8 mouse cellular contexts compared by ENCODE assay signal in genomic region chr2:132252542-132253528, GRCm38 (mm10). TPM values are rescaled to one million over a fixed set of nuclear protein-coding genes. Genes with fewer than 3 reads are reported as not detected.
DNase-seq lines count a peak whose midpoint lies in the region; ATAC-seq lines count a peak whose summit lies in the region.

TSS of gene Pcna (minus strand) at chr2:132253314.

- H3K36me3 ChIP-seq in hindbrain, embryonic 14.5 days (replicated peaks; ENCODE audit: control insufficient read depth, insufficient read depth): peaks cover 18% of the 10 kb centered on the region

- H3K4me3 ChIP-seq in hindbrain, embryonic 14.5 days (replicated peaks; ENCODE audit: low read length): peak within 1 kb of the TSS; percentile 54

- H3K27ac ChIP-seq in hindbrain, embryonic 14.5 days: peak within 1 kb of the TSS; percentile 82

- DNase-seq in R1 (ENCODE audit: low read depth, low spot score): peak; percentile 98
- DNase-seq in cerebellum, postnatal 25 days: peak; percentile 95 to 97
- DNase-seq in frontal cortex, postnatal 25 days (ENCODE audit: low spot score in 2 of 2): peak; percentile 86 to 93
- peak; percentile 95 for DNase-seq in hindbrain, embryonic 14.5 days (ENCODE audit: low spot score)
- peak; percentile 96 to 98 for DNase-seq in layer of hippocampus, postnatal 36 days
- peak; percentile 99 for DNase-seq in lung, postnatal 36 days
- peak; percentile 99 for DNase-seq in retina, postnatal 1 day
- peak; percentile 86 to 97 for DNase-seq in urinary bladder, adult 18-20 months (ENCODE audit: low spot score in 2 of 2)

- no peaks in the 10 kb centered on the region for H3K27me3 ChIP-seq in hindbrain, embryonic 14.5 days (ENCODE audit: control insufficient read depth, insufficient read depth, low read length)

- peak within 1 kb of the TSS; percentile 94 for H3K4me2 ChIP-seq in hindbrain, embryonic 14.5 days (replicated peaks)

- peaks cover 14% of the 10 kb centered on the region for H3K4me1 ChIP-seq in hindbrain, embryonic 14.5 days (replicated peaks; ENCODE audit: control insufficient read depth, insufficient read depth, low read length)

- no peaks in the 10 kb centered on the region for H3K9me3 ChIP-seq in hindbrain, embryonic 14.5 days (ENCODE audit: control insufficient read depth, low read length)

- WGBS in hindbrain, embryonic 14.5 days: under 1% methylated on average over 75 of the region's 79 CpGs

- H3K9ac ChIP-seq in hindbrain, embryonic 14.5 days: peak within 1 kb of the TSS; percentile 55

- ATAC-seq in hindbrain, embryonic 14.5 days (ENCODE audit: low FRiP score): peak; percentile 100

RNA-seq across cellular contexts. Expression of gene Pcna, which starts in this region (rescaled TPM):
- polyA plus RNA-seq in hindbrain, embryonic 14.5 days (2014; fragmentation: Nextera tagmentation; extraction: Ambion mirVana): 111 and 120 TPM in 2 replicates
- 10 to 100 TPM; 47.3 to 52.9 TPM for total RNA-seq in layer of hippocampus, postnatal 36 days (2021)

Comparison
In these comparisons a context has a peak if more than half of its experiments do, and no peak if none do; other contexts are left out.
1. Peak in every context shown above with its lines: DNase-seq, ATAC-seq, H3K4me3 ChIP-seq and H3K27ac ChIP-seq.